Mouse (Mus musculus): ENCODE measurements around the gene Usp53.

- TF ChIP-seq POLR2A (IDR thresholded peaks at IDR 0.05; ENCODE audit: extremely low read depth, insufficient read depth, low read length) (no peak), CTCF (IDR thresholded peaks at IDR 0.05; ENCODE audit: extremely low read depth, insufficient read depth, low read length) (no peak)
Observed at GRCm38 (mm10) chr3:122887505-122888301, 96.6 kb downstream of the Usp53 start.

All from cortical plate, adult 2 months (tissue).